Mouse (Mus musculus) heart, adult 18-20 months (tissue): ENCODE data around the gene Prkg2. TPM values are rescaled to one million over a fixed set of nuclear protein-coding genes. Genes with fewer than 3 reads are reported as not detected.
A peak's percentile ranks its signal among the peaks of the same experiment; 100 is the strongest.

Source experiments
- DNase-seq, 2 experiments: peaks; one replicate each; pipeline ENCODE4 v3.0.0; 2021 to 2022; ENCODE audit warnings: mixed read lengths in 1 of 2
- long read RNA-seq, 2 experiments: library from polyadenylated mRNA; stranded (forward); transcript quantifications; one replicate each; pipeline ENCODE4 v2.0.0; 2021
- total RNA-seq, 2 experiments: library from RNA; stranded (reverse); gene quantifications; 2 replicates each; pipeline ENCODE4 v1.2.3; 2021

Prkg2 gene
- under 1 TPM; 0.22 to 0.39 TPM for total RNA-seq
- long read RNA-seq, experiment 1: 0 reads
- long read RNA-seq, experiment 2: 0 reads

DNA sequence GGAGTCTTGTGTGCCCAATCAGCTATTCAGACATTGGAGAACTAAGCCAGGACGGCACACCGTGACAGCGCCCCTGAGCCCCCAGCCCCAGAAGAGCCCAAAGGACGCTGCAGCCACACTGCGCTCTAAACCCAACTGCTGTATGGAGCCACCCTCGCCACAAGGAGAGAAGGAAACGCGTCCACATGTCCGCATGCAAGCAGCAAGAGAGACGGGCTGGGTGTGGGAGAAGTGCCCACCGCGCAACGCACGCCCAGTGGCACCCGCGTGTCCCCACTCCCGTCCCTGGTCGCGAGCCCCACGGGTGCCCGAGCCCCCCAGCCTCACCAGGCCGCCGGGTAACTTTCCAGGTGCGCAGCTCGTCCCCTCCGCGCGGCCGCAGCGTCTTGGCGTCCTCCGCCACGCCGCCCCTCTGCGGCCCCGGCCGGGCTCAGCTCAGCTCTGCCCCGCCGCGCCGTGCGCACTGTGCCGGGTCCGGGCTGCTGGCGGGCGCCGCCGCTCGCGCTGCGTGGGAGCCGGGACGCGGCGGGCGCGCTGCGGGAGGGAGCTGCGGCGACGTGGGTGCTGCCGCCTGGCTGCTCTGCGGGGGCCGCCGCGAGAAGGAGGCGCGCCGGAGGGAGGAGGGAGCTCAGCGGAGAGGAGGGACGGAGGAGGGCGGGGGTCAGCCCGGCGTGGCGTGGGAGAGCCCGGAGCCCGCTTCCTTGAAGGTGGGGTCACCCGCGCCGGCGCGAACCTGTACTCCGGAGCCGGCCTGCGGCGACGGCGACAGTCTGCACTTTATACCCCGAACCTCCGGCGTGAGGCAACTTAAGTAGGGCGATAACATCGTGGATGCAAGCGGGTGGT lies at the start of gene Prkg2:
TSS of gene Prkg2 (minus strand) at position 756 of the 846 bp plus-strand sequence.
- DNase-seq: no peak

DNA sequence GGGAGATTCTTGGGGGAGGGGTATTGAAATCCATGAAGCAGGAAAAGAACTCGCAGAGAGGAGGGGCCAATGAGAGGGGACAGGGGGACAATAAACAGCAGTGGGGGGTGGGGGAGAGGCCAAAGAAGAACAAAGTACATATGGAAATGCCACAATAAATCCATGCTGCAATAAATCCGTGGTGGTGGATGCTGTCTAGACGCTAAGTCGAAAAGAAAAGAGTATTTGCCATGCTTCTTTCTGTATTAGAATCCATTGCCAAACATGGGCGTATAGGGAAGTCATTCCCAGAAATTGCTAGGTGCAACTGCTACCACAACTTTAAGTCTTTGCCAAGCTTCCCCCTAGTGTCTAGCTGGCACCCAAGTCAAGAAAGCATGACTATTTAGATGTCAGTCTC lies 46.8 kb upstream of the Prkg2 start:
- no peak for DNase-seq

DNA sequence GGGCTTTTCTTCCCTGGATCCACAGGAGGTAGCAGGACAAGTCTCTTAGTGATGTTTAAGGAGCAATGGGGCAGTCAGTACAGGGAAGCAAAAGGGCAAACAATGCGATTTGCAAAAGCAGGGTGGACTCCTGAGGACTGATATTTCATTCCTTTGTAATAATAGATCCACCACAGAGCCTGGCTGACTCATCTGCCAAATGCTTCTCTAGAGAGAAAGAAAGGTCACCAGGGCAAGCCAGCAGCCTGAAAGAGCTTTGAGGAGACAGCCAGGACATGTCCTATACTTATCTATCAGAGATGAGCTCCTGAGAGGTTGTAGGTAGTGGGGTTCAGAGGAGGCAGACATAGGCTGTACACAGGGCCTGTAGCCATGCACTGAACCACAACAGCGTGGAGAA lies 41.2 kb upstream of the Prkg2 start:
- DNase-seq: peak in 1 of 2 experiments; percentile 0

DNA sequence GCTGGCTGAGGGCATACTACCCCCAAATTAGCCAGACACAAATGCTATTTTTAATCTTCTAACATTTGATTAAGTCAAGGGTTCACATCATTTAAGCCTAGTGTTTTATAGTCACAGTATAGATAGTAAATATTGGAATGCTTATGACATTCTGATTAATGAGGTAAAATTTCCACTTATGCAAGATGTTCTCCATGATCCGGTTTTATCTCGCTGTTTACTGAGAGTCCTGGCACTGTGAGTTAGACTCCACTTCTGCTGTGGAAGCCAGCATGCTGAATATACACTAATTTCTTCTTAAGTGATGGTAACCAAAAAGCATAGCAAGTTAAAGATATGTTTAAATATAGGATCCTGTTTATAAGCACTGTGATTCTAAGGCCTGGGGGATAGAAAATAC lies 31.2 kb upstream of the Prkg2 start:
- no peak for DNase-seq

DNA sequence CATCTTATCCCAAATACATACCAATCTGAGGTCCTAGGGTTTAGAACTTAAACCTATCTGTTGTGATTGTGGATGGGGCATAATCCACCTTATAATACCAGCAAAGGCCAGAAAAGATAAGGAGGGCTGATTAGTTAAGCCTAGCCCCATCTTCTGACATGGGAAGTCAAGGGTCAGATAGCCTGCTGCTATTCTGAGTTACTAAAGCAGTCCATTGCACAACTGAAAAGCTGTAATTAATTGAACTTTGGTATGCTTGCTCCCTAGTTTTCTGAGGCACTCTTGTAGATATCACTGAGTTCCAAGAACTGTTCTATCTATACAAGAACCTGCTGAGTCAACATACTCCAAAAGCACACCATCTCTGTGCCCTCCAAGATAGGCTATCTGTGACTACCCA lies 25.4 kb upstream of the Prkg2 start:
- DNase-seq: no peak

DNA sequence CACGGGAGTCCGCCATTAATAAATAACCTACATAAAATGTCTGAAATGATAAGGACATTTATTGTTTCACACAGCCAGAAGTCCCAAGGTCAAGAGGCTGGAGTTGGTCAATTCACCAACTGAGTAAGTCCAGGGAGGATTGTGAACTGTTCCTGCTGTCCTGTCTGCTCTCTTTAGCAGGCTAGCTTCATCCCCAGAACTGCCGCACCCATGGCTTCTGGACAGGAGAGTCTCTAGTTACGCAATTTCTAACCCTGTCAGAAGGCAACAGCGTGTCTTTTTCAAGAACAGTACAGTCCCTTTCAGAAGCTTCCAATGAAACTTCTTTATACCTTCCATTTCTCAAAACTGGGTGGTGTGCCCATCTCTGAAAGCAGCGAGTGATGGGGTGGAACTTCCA lies 1.9 kb upstream of the Prkg2 start:
- no peak for DNase-seq

DNA sequence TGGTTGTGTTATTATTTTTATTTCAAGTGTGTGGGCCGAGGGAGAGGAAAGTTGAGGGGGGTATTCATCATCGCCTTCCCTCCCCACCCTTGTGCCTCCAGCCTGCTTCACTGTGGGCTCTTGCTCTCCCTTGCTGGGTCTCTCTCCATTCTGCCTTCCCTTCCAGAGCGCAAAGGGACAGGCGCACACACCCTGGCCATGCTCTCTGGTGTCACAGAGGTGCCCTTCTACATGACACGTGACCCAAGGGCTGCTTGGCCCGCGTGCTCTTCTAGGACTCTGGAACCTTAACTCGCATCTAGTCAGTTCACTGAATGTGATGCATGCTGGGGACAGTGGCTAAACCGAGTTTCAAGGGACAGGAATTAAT lies 276 bp upstream of the Prkg2 start:
- no peak for DNase-seq

DNA sequence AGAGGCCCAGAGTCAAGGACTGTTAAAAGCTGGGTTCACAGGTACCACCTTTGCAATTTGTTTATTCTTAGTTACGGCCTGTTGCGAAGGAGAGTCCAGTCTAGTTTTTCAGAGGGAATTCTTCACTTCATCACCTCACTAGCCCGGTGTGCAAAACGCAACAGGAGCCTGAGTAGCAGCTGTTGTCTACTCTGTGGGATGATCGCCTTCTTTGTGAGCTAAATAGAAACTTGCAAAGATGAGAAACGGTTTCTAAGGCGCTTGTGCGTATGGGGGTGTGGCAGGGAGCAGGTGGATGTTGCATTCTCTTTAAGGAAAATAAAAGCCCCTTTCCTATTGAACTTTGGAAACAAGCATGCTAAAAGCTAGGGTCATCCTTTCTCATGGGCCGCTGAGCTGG lies 1.2 kb downstream of the Prkg2 start:
- no peak for DNase-seq

DNA sequence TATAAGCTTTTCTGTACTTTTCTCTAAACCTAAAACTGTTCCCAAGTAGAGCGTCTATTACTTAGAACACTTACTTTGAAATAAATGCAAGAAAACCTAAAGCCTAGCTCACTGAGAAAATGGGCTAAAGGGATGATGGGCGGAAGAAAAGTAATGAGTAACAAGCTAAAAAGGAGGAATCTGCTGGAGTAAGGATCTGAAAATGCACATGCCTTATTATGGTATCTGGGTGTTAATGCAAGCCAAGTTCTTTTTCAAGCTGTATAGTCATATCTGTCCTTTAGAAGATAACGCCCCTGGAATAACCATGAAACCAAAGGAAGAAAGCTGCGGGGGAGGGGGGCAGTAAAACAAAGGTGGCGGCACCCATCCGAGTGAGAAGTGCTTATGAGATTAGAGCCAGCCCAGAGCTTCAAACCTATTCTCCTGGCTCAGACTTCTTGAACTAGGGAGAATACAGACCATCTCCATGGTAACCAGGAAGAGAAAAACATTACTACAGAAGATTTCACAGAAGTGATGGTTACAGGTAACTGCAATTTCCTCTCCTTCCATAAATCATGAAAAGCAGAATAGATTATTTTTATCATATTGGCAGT lies 5.5 kb downstream of the Prkg2 start:
- no peak for DNase-seq

DNA sequence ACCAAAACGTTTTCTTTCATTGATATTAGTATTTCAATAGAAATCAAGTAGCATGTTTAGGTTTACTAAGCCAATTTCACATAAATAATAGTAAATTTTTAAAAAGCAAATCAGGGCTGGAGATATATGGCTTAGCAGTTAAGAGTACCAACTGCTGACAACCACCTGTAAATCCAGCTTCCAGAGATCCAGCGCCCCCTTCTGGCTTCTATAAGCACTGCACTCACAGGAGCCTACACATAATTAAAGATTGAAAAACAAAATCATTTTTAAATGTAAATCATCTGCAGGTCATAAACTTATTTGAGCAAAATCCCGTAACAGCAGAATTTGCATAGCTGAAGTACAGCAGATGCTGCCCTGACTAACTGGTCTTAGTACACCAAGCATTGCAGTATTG lies 10.8 kb downstream of the Prkg2 start:
- DNase-seq: no peak

DNA sequence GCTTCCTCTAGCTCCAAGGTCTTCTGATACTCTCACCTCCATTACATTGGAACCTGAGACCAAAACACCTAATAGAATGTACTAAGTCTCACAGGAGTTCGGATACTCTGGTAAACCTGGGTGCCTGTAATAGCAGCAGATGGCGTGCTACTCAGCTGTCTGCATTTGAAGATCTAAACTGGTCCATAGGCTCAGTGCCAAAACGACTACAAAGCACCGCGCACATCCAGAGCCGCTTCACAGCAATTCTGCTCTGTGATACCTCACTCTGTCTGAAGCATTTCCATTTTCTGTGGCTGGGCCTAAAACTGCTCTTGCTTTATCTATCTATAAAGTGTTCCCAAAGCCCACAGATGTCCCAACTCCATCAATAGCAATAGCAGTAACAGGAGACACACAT lies 17.4 kb downstream of the Prkg2 start:
- no peak for DNase-seq

DNA sequence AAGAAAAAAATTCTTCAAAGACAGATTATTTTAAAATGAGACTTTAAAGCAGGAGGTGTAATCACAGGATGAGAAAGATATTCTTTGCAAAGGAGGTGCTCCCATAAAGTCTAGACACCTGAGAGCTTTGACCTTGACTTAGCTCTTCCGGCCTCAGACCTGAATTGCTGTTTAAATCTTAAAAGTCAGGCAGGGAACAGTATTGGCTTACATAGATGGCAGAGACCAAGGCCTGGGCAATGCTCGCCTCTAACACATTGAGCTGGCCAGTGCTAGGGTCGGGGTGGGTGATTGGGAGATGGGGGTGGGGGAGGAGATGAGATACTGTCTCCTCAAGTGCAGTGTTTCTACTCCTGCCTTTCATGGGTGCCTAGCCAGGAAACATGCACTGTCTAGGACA lies 22.0 kb downstream of the Prkg2 start:
- DNase-seq: no peak

DNA sequence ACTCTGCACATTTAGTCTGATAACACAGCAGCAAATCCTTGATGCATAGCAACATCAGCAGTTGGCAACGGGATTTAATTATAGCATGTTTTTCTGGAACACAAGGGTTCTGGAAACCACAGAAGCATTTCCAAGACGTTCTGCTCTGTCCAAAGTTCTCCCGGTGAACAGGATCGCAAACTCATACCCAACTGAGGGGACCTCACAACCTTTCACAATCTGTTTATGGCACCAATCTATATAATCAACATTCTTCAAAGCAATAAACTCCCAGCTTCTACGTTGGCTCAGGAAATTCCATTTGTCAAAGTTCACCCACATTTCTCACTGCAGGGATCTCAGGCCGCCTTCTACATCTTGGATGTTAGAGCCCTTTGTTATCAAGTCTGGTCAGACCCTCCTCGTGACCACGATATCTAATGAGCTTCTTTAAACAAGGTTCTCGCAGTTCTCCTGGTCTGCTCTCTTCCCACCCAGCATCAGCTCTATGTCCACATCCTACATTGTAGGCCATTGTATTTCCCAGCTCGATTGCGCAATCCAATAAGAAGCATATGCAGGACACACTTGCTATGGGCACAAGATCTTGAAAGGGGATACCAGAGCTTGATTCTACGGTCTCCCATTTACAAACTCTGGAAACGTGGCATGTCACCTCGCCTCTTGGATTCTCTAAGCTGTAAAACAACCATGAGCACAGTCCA lies 26.6 kb downstream of the Prkg2 start:
- DNase-seq: no peak

DNA sequence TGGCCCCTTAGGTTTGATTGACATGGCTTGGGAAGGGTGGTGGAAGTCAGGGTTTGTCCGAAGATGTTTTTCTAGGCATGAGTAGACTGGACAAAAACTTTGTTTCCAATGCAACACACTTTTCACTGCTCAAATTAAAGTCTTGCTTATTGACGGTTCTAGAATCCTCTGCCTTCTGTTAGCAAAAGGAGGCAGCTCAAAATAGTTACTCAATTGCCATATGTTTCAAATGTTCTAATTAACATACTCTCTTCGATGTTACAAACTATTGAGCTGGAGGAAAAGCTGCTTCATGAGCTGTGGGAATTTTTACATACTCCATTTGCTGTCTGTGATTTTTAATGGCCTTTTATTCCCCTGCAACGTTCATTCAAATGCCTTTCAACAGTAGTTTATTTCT lies 39.0 kb downstream of the Prkg2 start:
- DNase-seq: no peak

DNA sequence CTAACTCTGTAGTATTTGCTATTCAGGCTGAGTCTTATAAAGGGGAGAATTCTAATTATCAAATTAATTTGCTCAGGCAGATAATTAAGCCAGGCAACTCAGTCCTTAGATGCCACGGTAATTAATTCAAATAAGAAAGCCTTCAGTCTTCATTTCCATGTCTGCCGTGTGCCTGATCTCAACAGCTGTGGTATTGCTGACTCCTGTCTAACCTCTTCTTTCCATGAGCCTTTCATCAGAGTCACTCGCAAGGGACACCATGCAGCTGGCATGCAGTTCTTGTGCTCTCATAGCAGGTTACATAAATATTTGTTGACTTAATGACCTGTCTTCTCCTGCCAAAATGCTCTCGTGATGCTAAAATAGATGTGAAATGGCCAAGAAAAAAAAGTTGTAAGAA lies 41.4 kb downstream of the Prkg2 start:
- DNase-seq: no peak

DNA sequence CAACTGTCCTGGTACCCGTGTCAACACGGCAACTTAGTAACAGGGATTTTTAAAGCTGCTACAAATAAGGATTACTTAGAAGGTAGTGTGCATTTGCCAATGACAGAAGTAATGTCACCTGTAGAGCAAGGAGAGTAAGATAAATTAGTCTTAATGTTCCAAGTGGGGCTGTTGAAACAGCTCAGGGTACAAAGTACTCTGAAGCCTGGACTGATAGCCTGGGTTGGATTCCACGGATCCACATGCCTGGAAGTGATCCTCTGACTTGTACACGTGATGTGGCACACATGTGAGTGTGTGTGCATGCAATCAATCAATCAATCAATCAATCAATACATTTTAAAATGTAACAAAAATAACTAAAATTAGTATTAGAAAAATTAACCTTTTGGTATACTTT lies 45.6 kb downstream of the Prkg2 start:
- DNase-seq: no peak

DNA sequence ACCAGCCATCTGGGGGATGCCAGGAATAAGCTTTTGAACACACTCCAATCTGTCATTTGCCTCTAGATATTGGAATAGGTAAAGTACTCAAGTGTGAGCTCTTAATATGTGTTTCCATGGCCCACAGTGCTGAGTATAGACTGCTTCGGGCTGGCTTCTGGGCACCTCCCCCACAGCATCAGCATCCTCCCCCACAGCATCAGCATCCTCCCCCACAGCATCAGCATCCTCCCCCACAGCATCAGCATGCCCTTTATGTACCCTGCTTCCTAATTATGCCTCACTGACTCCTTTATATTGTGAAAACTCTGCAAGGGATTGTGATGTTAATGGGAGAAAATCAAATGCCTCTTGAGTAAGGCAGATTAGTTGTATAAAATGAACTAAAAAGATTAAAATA lies 49.5 kb downstream of the Prkg2 start:
- no peak for DNase-seq

DNA sequence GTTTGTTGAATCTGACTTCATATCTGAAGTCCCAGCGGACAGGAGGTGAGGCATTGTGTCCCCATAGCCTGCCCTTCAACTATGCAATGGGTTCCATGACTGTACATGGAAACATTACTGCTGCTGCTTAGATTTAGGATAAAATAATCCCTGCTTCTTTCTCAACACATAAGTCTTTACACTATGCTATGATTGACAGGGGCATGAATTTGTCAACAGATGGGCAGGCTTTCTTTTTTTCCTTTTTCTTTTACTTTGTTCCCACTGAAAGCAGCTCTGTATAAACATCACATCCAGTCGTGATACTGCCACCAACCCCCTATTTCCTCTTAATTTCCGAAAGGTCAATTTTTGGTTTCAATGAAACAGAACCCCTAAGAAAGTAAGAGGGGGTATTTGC lies 50.0 kb downstream of the Prkg2 start:
- DNase-seq: no peak

DNA sequence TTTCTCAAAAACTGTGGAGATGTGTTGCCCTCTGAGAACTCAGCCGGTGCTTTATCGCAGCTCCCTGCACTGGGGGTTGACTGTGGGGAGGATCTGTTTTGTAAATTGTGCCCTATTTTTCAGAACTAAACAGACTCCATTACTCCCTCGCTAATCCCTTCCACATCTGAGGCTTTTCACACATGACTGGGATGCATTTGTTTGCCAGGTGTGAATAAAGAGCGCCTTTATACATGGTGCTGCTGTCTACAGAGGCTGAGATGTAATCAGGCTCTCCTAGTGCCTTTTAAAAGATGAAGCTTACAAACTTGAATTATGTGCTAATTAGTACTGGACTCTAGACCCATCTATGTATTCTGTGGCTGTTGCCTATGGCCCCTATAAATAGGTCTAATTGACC lies 50.7 kb downstream of the Prkg2 start:
- no peak for DNase-seq

DNA sequence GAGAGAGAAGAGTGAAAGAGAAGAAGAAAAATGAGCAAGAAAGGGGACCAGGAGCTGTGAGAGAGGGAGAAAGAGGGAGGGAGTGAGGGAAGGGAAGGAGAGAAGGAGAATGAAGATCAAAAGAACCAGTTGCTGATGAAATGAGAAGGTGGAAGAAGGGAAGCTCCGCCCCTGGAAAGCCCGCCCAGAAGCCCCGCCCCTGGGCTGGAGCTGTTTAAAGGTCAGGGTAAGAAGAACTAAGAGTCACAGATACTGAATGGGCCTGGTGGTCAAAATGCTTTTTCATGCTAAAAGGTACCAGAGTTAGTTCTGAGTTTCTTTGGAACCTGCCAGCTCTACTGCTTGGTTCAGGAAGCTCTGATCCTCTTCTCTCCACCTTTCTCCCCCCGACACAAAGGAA lies 51.1 kb downstream of the Prkg2 start:
- DNase-seq: no peak

DNA sequence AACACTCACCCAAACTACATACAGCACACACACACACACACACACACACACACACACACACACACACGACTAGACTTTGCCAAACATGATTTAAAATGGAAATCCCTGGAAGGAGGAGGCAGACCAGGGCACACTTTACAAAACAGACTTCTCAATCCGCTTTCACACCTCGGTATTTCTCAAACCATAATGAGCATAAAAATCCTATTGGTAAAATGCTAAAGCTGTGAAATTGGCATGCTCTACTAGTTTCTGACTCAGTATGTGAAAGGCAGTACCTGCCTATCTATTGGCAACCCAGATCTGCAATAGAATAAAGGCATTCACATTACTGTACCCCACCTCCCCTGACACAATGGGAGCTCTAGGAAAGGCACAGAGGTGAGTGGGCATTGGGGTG lies 52.1 kb downstream of the Prkg2 start:
- DNase-seq: no peak

DNA sequence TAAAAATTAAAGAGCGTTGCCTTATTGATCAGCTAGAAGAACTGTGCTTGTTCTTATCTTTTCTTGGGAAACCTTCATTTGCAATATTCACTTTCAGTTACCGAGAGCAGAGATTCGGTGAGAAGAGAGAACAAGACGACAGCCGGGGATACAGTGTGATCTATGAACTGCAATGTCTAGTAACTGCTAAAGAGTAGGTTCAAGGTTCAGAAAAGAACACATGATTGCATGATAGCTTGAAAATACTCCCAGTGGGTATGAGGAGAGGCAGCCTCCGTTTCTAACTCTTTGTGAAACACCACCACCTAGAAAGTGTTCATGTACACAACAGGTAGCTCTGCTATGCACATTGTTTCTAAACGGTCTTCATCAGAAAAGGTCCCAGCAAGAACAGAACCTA lies 55.8 kb downstream of the Prkg2 start:
- no peak for DNase-seq

DNA sequence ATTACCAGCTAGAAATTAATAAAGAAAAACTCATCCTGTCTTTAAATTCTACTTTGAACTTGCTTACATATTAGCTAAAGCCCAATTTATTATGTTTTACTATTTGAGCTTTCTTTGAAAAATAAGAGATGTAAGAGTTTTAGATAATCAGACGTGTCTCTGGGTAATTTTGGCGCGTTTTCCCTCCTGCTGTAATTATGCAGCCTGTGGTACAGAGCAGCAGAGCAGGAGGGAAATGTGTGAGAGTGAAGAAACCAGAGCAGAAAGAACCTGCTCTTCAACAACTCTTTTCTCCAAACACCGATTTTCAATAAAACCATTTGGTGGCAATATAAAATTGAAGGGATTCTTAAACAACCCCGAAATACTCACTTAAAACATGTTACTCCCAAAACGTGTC lies 58.8 kb downstream of the Prkg2 start:
- DNase-seq: no peak
